Mouse (Mus musculus) ovary, postnatal 10 days (tissue): Measurements from ENCODE around the gene Ddx39.

Experiments
- DNase-seq: peaks from one replicate; pipeline ENCODE4 v3.0.0; 2022; ENCODE audit warnings: low spot score

Ddx39 gene

GRCm38 (mm10) chr8:83738949-83739710 is 24.2 kb downstream of the Ddx39 start:
- DNase-seq: no peak

GRCm38 (mm10) chr8:83739711-83740468 is 24.9 kb downstream of the Ddx39 start:
- no peak for DNase-seq

GRCm38 (mm10) chr8:83740586-83740975 is 25.6 kb downstream of the Ddx39 start:
- no peak for DNase-seq

- DNase-seq: peak; percentile 44
Observed at GRCm38 (mm10) chr8:83740976-83741741, 26.2 kb downstream of the Ddx39 start, which contains the start of gene Adgre5. Adgre5 (minus strand) TSS chr8:83741326.

- no peak for DNase-seq
Observed at GRCm38 (mm10) chr8:83741849-83742655, 27.1 kb downstream of the Ddx39 start.

- DNase-seq: no peak
Observed at GRCm38 (mm10) chr8:83742968-83743367, 28.0 kb downstream of the Ddx39 start.

GRCm38 (mm10) chr8:83744070-83744469 is 29.1 kb downstream of the Ddx39 start:
- no peak for DNase-seq

GRCm38 (mm10) chr8:83747661-83748346 is 32.8 kb downstream of the Ddx39 start:
- DNase-seq: peak; percentile 20

GRCm38 (mm10) chr8:83748708-83749107 is 33.7 kb downstream of the Ddx39 start:
- no peak for DNase-seq

GRCm38 (mm10) chr8:83749265-83749664 is 34.3 kb downstream of the Ddx39 start:
- DNase-seq: no peak

GRCm38 (mm10) chr8:83754149-83754548 is 39.2 kb downstream of the Ddx39 start:
- no peak for DNase-seq

GRCm38 (mm10) chr8:83756273-83756672 is 41.3 kb downstream of the Ddx39 start:
- DNase-seq: no peak

GRCm38 (mm10) chr8:83757084-83757607 is 42.2 kb downstream of the Ddx39 start:
- DNase-seq: no peak

GRCm38 (mm10) chr8:83758298-83758697 is 43.3 kb downstream of the Ddx39 start:
- no peak for DNase-seq

GRCm38 (mm10) chr8:83759231-83759759 is 44.3 kb downstream of the Ddx39 start:
- DNase-seq: no peak

- no peak for DNase-seq
Observed at GRCm38 (mm10) chr8:83764116-83764515, 49.1 kb downstream of the Ddx39 start.

GRCm38 (mm10) chr8:83764717-83765116 is 49.7 kb downstream of the Ddx39 start:
- no peak for DNase-seq

- DNase-seq: no peak
Observed at GRCm38 (mm10) chr8:83765663-83766062, 50.7 kb downstream of the Ddx39 start.

GRCm38 (mm10) chr8:83767442-83767841 is 52.5 kb downstream of the Ddx39 start:
- DNase-seq: no peak

- DNase-seq: no peak
Observed at GRCm38 (mm10) chr8:83768526-83768925, 53.5 kb downstream of the Ddx39 start.

- no peak for DNase-seq
Observed at GRCm38 (mm10) chr8:83769720-83770119, 54.7 kb downstream of the Ddx39 start.
